Mouse (Mus musculus) E14TG2a.4 (cell line): Measurements from ENCODE around the gene Hmg20a.

ENCODE experiments used
- H3K27me3 ChIP-seq: 2 replicates; pipeline ENCODE4 v1.6.1; 2014; ENCODE audit warnings: low read length, control low read depth; ENCODE audit not compliant: insufficient read depth
- H3K36me3 ChIP-seq: 2 replicates; pipeline ENCODE4 v1.6.1; 2014; ENCODE audit warnings: low read length, control low read depth; ENCODE audit not compliant: insufficient read depth
- H3K4me1 ChIP-seq: replicated peaks from 2 replicates; pipeline ENCODE4 v1.6.1; 2014; ENCODE audit warnings: low read depth, low read length, control low read depth
- H3K4me3 ChIP-seq: replicated peaks from 2 replicates; pipeline ENCODE4 v1.5.1; 2014; ENCODE audit warnings: mild to moderate bottlenecking, low read length
- H3K9me3 ChIP-seq: 2 replicates; pipeline ENCODE4 v1.6.1; 2014; ENCODE audit warnings: low read length, control low read depth
- CTCF ChIP-seq: conservative IDR thresholded peaks from 2 replicates; pipeline ENCODE4 v1.5.1; 2014; ENCODE audit warnings: low read length
- NANOG ChIP-seq: IDR thresholded peaks from 2 replicates; pipeline ENCODE4 v1.6.1; 2014; ENCODE audit warnings: borderline replicate concordance, low read length, mixed read lengths
- POU5F1 ChIP-seq: IDR thresholded peaks from 2 replicates; pipeline ENCODE4 v1.6.1; 2014; ENCODE audit warnings: low read length, borderline replicate concordance

Hmg20a gene

DNA sequence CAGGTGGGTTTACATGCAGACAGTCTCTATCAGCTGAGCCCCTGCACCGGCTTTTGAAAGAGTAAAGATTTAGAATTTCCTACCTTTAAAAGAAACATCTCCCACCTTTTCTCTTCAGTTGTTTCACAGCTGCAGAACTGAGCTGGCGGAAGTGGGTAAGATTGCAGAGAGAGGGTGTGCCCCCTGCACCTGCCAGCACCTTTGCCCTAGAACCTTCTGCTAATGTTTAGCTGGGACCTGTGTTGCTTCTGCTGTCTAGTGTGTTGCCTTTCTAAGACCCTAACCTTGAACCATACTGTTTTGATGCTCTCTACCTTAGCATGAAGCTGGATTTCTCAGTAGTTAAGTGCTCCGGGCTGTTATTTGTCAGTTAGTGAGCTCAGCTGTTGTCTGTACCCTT, 38.0 kb downstream of the Hmg20a start:
- H3K4me1 ChIP-seq = peaks cover 6% of the 10 kb centered on the region
- TF ChIP-seq NANOG = no peak
- TF ChIP-seq POU5F1 = no peak
- TF ChIP-seq CTCF = no peak
- no peaks in the 10 kb centered on the region for H3K9me3 ChIP-seq
- no peaks in the 10 kb centered on the region for H3K36me3 ChIP-seq
- no peak overlapping the region for H3K4me3 ChIP-seq
- no peaks in the 10 kb centered on the region for H3K27me3 ChIP-seq

DNA sequence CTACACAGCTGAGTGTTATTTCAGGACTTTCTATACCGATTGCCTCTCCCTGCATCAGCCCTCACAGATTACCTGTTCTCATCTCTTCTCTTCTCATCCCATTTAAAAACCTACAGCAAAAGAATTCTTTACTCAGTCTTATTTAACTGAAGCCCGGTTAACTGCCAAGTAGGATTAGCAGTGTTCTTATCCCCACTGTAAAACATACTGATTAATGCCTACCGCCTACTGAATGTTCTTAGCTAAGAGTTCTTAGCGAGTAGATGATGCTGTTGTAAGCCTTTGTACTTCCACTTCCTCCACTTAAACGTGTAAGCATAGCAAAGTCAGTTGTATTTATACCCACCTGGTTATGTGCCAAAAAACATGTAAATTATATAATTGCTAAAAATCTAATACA, 42.6 kb downstream of the Hmg20a start:
- H3K36me3 ChIP-seq = no peaks in the 10 kb centered on the region
- no peak for TF ChIP-seq CTCF
- no peak for TF ChIP-seq POU5F1
- no peak for TF ChIP-seq NANOG
- no peaks in the 10 kb centered on the region for H3K27me3 ChIP-seq
- no peaks in the 10 kb centered on the region for H3K9me3 ChIP-seq
- H3K4me1 ChIP-seq = peaks cover 14% of the 10 kb centered on the region
- H3K4me3 ChIP-seq = no peak overlapping the region

DNA sequence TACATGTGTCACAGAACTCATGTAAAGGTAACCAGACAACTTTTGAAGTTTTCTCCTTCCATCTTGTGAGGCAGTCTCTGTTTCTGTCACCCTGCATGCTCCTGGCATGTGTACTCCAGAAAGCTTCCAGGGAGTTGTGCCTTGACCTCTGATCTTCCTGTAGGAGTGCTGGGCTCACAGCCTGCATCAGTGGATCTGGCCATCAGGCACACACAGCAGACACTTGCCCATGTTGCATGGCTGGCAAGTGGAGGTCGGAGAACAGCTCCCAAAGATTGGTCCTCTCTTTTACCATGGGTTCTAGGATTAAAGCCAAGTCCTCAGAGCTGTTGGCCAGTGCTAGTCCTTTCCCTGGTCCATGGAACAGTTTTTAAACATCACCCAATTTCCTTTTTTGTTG, 44.2 kb downstream of the Hmg20a start:
- H3K36me3 ChIP-seq = peaks cover 8% of the 10 kb centered on the region
- no peaks in the 10 kb centered on the region for H3K9me3 ChIP-seq
- H3K4me1 ChIP-seq = peaks cover 14% of the 10 kb centered on the region
- H3K4me3 ChIP-seq = no peak overlapping the region
- H3K27me3 ChIP-seq = no peaks in the 10 kb centered on the region
- TF ChIP-seq NANOG = no peak
- no peak for TF ChIP-seq CTCF
- TF ChIP-seq POU5F1 = no peak

DNA sequence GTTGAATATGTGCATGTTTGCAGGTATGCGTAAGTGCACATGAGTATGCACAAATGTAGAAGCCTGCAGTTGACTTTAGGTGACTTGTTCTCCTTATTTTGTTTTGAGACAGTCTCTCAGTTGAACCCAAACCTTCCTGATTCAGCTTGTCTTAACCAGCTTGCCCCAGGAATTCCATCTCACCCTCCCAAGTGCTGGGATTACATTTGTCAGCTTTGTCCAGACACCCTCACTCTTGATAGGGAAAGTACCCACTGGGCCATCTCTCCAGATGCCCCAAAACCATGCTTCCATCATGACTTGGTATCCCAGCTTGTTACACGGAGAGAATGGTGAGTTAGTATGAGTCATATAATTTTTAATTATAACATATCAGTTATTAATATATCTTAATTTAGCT, 44.6 kb downstream of the Hmg20a start:
- H3K4me1 ChIP-seq = peaks cover 12% of the 10 kb centered on the region
- no peak overlapping the region for H3K4me3 ChIP-seq
- no peaks in the 10 kb centered on the region for H3K9me3 ChIP-seq
- H3K27me3 ChIP-seq = no peaks in the 10 kb centered on the region
- TF ChIP-seq CTCF (no peak), POU5F1 (no peak), NANOG (no peak)
- peaks cover 12% of the 10 kb centered on the region for H3K36me3 ChIP-seq

DNA sequence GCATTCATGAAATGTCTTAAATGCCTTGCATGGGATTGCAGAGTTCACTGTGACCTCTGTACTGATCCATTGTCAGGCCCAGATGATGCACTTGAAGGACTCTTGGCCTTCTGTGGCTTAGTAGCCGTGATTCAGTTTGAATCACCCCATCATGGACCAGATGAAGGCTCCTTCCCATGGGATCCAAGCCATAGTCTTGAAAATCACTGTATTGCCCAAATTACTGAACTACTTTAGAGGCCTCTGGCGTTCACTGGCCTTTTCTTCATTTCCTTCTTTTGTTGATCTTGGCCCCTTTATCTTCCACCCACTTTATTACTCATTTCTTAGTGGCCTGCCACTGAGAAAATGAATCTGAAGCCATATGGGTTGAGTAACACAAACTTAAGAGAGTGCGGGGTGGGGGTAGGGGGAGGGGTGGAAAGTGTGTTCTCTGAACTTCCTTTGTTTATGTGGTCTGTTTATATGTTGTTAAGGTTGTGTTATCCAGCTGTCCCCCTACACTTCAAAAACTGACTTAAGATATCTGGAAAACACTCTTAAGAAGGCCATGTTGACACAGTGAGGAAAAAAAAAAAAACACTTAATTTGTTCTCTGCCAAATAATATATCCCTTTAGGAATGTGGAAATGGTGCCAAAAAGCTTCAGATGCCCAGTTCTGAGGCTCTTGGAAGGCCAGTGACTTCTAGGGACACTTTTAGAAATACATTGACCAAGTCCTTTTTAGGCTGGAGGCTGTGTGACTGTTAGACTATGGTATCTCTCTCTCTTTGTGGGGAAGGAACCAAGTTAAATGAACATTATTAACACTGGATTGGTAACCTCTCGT, 45.5 kb downstream of the Hmg20a start:
- Histone ChIP-seq H3K27me3 (no peaks in the 10 kb centered on the region), H3K36me3 (peaks cover 13% of the 10 kb centered on the region), H3K4me1 (peaks cover 8% of the 10 kb centered on the region; the same call in 1 of the 2 replicates), H3K4me3 (no peak overlapping the region), H3K9me3 (no peaks in the 10 kb centered on the region)
- TF ChIP-seq POU5F1 = no peak
- no peak for TF ChIP-seq CTCF
- TF ChIP-seq NANOG = no peak

DNA sequence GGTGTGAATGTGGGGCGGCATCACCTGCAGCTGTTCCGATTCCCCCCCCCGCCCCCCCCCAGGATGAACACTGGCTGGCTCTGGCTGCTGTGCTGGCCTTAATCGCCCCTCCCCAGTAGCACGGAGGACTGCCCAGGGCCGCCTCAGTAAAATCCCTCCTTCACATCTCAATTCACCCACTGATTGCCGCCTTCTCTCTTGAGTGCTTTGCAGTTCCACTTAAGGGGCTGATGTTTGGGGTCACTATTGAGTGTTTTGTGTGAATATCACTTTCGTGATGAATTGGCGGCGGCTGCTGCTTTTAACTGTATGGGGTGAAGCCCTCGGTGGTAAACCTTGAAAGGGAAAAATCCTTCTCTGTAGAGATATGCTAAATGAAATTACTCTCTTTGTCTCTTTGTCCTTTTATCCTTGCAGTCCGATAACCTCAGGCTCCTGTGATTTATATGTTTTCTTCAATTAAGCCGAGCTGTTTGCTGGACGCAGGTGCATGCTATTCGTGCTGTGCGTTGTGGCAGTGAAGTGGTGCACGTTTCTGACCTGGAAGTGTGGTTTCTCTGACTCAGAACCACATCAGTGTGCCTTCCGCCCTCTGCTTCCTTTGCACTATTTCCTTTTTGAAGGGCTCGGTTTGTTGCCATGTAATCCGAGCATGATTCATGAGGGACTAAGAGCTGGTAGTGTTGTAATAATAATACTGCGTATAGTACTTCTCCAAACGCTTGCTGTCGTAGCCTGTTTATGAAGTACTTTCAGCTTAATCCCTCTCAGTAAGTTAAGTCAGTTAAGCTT, 46.6 kb downstream of the Hmg20a start:
- Histone ChIP-seq H3K4me3 (no peak overlapping the region), H3K4me1 (peaks cover 19% of the 10 kb centered on the region), H3K9me3 (no peaks in the 10 kb centered on the region), H3K36me3 (peaks cover 21% of the 10 kb centered on the region), H3K27me3 (no peaks in the 10 kb centered on the region)
- TF ChIP-seq CTCF (no peak), NANOG (no peak), POU5F1 (no peak)

DNA sequence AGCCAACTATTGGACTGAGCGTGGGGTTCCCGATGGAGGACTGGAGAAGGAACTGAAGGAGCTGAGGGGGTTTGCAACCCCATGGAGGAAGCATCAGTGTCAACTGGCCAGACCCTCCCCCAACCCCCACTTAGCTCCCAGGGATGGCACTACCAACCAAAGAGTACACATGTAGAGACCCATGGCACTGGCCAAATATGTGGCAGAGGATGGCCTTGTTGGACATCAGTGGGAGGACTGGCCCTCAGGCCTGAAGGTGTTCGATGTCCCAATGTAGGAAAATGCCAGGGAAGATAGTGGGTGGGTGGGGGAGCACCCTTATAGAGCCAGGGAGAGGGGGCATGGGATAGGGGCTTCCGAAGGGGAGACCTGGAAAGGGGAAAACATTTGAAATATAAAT, 47.8 kb downstream of the Hmg20a start:
- no peak overlapping the region for H3K4me3 ChIP-seq
- peaks cover 28% of the 10 kb centered on the region for H3K4me1 ChIP-seq
- H3K9me3 ChIP-seq = no peaks in the 10 kb centered on the region
- H3K36me3 ChIP-seq = peaks cover 21% of the 10 kb centered on the region
- H3K27me3 ChIP-seq = no peaks in the 10 kb centered on the region
- TF ChIP-seq NANOG = no peak
- TF ChIP-seq POU5F1 = no peak
- TF ChIP-seq CTCF = no peak

DNA sequence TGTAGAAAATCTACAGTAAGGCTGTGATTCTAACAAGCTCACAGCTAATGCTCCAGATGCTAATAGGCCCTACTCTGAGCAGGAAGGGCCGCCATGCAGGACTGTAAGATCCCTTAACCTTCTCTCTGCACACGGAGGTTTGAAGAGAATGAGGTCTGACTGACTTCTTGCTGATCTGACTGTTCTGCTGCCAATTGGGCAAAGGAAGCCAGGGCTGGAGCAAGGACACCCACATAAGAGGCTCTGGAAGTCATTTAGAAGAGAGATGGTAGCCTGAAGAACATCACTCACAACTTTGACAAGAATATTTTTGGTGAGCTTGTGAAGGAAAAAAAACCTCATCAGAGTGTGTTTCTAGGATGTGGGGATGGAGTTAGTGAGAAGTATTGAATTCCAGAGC, 51.2 kb downstream of the Hmg20a start:
- Histone ChIP-seq H3K36me3 (peaks cover 37% of the 10 kb centered on the region), H3K4me1 (peaks cover 26% of the 10 kb centered on the region)

More for the DNA sequence above, 51.2 kb downstream of the Hmg20a start:
- TF ChIP-seq NANOG (no peak), POU5F1 (no peak), CTCF (no peak)
- Histone ChIP-seq H3K4me3 (no peak overlapping the region), H3K9me3 (no peaks in the 10 kb centered on the region), H3K27me3 (no peaks in the 10 kb centered on the region)
